Mouse (Mus musculus) G1E (cell line): ENCODE data around the gene Psme2.

Source experiments
- CTCF ChIP-seq: IDR thresholded peaks from 2 replicates; pipeline ENCODE4 v1.5.1; 2012; ENCODE audit warnings: low read depth, low read length, inconsistent platforms, mixed read lengths
- GATA1 ChIP-seq: IDR thresholded peaks from 2 replicates; pipeline ENCODE4 v1.6.1; 2012; ENCODE audit warnings: borderline replicate concordance, low read length, inconsistent platforms, mixed read lengths
- GATA2 ChIP-seq: IDR thresholded peaks from 2 replicates; pipeline ENCODE4 v1.6.1; 2012; ENCODE audit warnings: low read depth, low read length, inconsistent platforms, borderline replicate concordance
- POLR2AphosphoS5 ChIP-seq: IDR thresholded peaks from 2 replicates; pipeline ENCODE4 v1.6.1; 2012; ENCODE audit warnings: low read depth, low read length, inconsistent platforms; ENCODE audit not compliant: insufficient replicate concordance
- TAL1 ChIP-seq: conservative IDR thresholded peaks from 2 replicates; pipeline ENCODE4 v1.6.1; 2012; ENCODE audit warnings: low read depth, low read length, inconsistent platforms, mixed read lengths

DNA sequence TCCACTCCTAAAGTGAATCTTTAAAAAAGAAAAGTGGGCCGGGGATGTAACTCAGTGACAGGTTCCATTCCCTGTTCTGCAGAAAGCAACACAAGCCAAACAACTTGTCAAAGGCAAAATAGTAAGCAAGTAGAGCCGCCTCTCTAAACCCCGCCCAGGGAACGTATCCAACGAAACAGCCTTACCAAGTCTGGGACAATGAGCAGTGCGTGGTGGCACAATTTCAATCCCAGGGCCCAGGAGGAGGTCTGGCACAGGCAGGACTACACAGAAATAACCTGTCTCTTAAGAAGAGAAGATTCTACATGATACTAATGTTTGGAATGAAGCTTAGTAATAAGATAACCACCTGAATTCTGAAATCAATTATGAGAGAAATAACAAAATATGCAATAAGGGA, 40.7 kb downstream of the Psme2 start:
- TF ChIP-seq CTCF (no peak), TAL1 (no peak), GATA1 (no peak), POLR2AphosphoS5 (no peak), GATA2 (no peak)
